Mouse (Mus musculus) liver, adult 2 months (tissue): ENCODE results near the gene Cmtr1.

Experiments
- CTCF ChIP-seq: fragments of 200-500 bp; IDR thresholded peaks from 2 replicates; pipeline ENCODE4 v1.5.1; 2011; ENCODE audit warnings: low read depth, low read length, control low read depth
- POLR2A ChIP-seq: fragments of 200-500 bp; IDR thresholded peaks from 2 replicates; pipeline ENCODE4 v1.6.1; 2011; ENCODE audit warnings: low read length, control low read depth; ENCODE audit not compliant: insufficient read depth; ENCODE audit errors: extremely low read depth

GRCm38 (mm10) chr17:29632312-29632711 lies 28.1 kb upstream of the Cmtr1 start:
- TF ChIP-seq CTCF = no peak
- no peak for TF ChIP-seq POLR2A
